Mouse (Mus musculus) forebrain, embryonic 14.5 days (tissue): ENCODE results near the gene Ube2j1. TPM values are rescaled to one million over a fixed set of nuclear protein-coding genes. Genes with fewer than 3 reads are reported as not detected.

Experiments
- ATAC-seq: fragments of 200-750 bp; cut with Nextera tagmentation; 2 replicates; pipeline ENCODE4 v1.8.0; 2017; ENCODE audit warnings: mild to moderate bottlenecking, moderate library complexity
- DNase-seq: peaks from one replicate; pipeline ENCODE4 v3.0.0-alpha.2; 2015; ENCODE audit warnings: low spot score
- H3K27ac ChIP-seq: fragments of 300-500 bp; sonication (generic); 2 replicates; pipeline ENCODE4 v1.5.1; 2014; ENCODE audit warnings: low read depth, mild to moderate bottlenecking, control low read depth, low read length, moderate library complexity
- H3K27me3 ChIP-seq: fragments of 300-500 bp; sonication (generic); replicated peaks from 2 replicates; pipeline ENCODE4 v1.6.1; 2014; ENCODE audit warnings: low read length, control low read depth, mixed read lengths; ENCODE audit not compliant: control insufficient read depth, insufficient read depth
- H3K36me3 ChIP-seq: fragments of 300-500 bp; sonication (generic); 2 replicates; pipeline ENCODE4 v1.6.1; 2014; ENCODE audit warnings: low read length, control low read depth; ENCODE audit not compliant: control insufficient read depth, insufficient read depth
- H3K4me1 ChIP-seq: fragments of 300-500 bp; sonication (generic); 2 replicates; pipeline ENCODE4 v1.6.1; 2014; ENCODE audit warnings: antibody characterized with exemption, low read length, control low read depth; ENCODE audit not compliant: control insufficient read depth, insufficient read depth
- H3K4me2 ChIP-seq: fragments of 300-500 bp; sonication (generic); 2 replicates; pipeline ENCODE4 v1.6.1; 2014; ENCODE audit warnings: mild to moderate bottlenecking, control low read depth, low read length
- H3K4me3 ChIP-seq: fragments of 300-500 bp; sonication (generic); 2 replicates; pipeline ENCODE4 v1.5.1; 2014; ENCODE audit warnings: low read depth, low read length, control low read depth
- H3K9ac ChIP-seq: fragments of 300-500 bp; sonication (generic); 2 replicates; pipeline ENCODE4 v1.6.1; 2014; ENCODE audit warnings: mild to moderate bottlenecking, low read length, control low read depth, moderate library complexity
- H3K9me3 ChIP-seq: fragments of 300-500 bp; sonication (generic); replicated peaks from 2 replicates; pipeline ENCODE4 v1.6.1; 2016; ENCODE audit warnings: low read length, control low read depth, mixed read lengths; ENCODE audit not compliant: control insufficient read depth
- WGBS: fragments of 180-500 bp; shearing (Covaris S2); extraction: QIAGEN DNeasy Blood & Tissue Kit; methylation state at CpG from one replicate; pipeline ENCODE4 v1.1.7; 2014; 5-methylcytosine and 5-hydroxymethylcytosine counted together
- polyA plus RNA-seq: library from polyadenylated mRNA; unstranded; fragments of >200 nt; fragmentation: Nextera tagmentation; extraction: Ambion mirVana; gene quantifications from 2 replicates; pipeline ENCODE4 v1.2.1, GENCODE M21; 2014

The Ube2j1 gene
- polyA plus RNA-seq, 1 experiment from 2014 or later, result 53.5 TPM

DNA sequence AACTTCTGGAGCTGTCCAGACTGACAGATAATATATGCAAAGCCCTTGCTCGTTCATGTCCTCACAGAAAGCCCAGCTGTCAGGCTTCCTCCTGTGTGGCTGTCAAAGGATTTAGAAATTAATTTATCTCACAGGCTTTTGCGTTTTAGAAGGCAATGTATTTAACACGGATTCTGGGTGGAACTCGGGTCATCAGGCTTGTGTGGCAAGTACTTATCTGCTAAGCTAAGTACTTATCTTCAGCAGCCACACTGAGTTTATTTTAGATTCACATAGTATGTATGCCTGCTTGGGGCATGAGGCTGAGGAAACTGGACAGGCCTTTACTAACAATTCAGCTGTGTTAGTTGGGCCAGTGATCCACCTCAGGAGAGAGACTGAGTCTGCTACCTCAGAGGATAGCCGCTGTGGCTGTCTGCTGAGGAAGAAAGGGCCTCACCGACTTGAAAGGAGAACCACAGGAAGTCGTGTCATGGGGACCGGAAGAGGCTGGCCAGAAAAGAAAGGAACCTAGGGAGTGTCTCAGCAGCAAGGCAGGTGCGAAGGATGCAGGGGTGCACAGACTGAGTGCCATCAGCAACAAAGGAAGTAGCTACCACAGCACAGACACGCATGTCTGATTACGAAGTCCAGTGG, 41.4 kb downstream of the Ube2j1 start:
- WGBS, result 48% methylated on average over 11 of the region's 11 CpGs
- H3K4me3 ChIP-seq, result no peak overlapping the region
- no peaks in the 10 kb centered on the region for H3K4me1 ChIP-seq
- DNase-seq (peak; percentile 6), ATAC-seq (no peak)
- H3K36me3 ChIP-seq, result no peaks in the 10 kb centered on the region
- H3K4me2 ChIP-seq, result no peak overlapping the region
- no peaks in the 10 kb centered on the region for H3K27me3 ChIP-seq
- H3K9ac ChIP-seq, result no peak overlapping the region
- no peaks in the 10 kb centered on the region for H3K9me3 ChIP-seq
- no peak overlapping the region for H3K27ac ChIP-seq

DNA sequence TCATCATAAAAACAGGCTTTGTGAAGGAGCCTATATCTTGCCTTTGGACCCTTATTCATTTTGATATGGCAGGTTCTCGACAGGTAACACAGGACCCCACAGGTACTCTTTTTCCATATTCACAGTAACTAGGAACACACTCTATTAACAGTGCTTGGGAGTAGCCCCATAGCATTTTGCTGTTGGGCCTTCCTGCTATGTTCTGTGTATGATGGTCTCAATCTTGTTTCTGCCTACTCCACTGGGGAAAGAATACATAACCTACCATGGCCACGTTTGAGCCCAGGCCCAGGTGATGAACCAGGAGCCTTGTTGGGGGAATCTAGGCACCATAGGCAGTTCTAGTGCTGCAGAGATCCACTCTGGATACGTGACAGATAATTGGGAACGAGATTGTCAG, 43.2 kb downstream of the Ube2j1 start:
- Histone ChIP-seq H3K27me3 (no peaks in the 10 kb centered on the region), H3K27ac (no peak overlapping the region), H3K4me2 (no peak overlapping the region), H3K4me1 (no peaks in the 10 kb centered on the region), H3K36me3 (no peaks in the 10 kb centered on the region), H3K9me3 (no peaks in the 10 kb centered on the region), H3K9ac (no peak overlapping the region), H3K4me3 (no peak overlapping the region)
- no peak for ATAC-seq
- 86% methylated on average over 4 of the region's 4 CpGs for WGBS
- DNase-seq, result no peak

DNA sequence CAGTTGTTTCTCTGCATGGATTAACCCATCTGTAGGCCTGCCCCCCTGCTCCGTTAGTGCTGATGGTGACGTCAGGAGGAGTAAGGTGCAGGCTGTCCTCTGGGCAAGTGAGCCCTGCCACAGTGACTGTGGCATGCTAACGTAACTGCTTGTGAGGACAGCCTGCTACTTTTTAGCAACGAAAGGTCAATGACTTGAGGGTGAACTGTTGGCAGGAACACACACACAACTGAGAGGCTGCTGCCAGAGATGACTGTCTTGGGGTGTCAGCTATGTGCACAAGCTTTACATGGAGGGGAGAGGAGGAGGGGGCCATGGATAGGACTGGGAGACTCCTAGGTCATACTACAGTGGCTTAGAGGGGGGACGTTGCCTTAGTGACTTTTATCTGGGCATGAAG, 43.6 kb downstream of the Ube2j1 start:
- DNase-seq, result no peak
- Histone ChIP-seq H3K27ac (no peak overlapping the region), H3K4me2 (no peak overlapping the region), H3K4me1 (no peaks in the 10 kb centered on the region), H3K36me3 (no peaks in the 10 kb centered on the region), H3K9ac (no peak overlapping the region), H3K27me3 (no peaks in the 10 kb centered on the region), H3K4me3 (no peak overlapping the region), H3K9me3 (no peaks in the 10 kb centered on the region)
- 78% methylated on average over 5 of the region's 5 CpGs for WGBS
- no peak for ATAC-seq

DNA sequence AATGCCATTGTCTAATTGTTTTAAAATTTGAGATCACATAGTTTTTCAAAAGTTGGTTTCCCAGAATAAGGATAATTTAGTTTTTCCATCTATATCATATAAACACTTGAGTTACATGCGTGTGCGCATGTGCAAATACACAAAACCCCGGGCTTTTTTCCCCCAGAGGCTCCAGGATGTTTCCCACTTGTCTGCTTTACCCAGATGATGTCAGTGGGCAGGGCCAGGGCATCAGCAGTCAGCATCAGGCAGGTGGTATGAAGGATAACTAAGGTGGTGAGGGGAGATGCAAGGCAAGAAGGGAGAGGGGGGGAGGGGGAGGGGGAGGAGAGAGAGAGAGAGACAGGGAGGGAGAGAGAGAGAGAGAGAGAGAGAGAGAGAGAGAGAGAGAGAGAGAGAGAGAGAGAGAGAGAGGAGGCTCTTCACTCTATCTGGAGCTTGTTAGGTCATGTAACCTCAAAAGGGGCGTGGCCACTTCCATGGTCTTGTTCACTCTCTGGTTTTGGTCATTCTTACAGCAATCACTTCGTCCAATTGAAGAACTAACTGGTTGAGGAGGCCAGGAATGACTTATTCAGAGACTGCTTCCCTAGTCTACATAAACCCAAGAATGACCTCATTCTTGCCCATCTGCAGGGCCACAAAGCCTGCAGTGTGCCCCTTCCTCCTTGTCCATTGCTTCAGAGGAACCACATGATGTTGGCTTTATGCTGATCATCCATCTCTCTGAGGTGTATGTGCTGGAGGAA, 44.7 kb downstream of the Ube2j1 start:
- Histone ChIP-seq H3K36me3 (no peaks in the 10 kb centered on the region), H3K9me3 (no peaks in the 10 kb centered on the region), H3K27ac (no peak overlapping the region), H3K9ac (no peak overlapping the region), H3K4me3 (no peak overlapping the region), H3K27me3 (no peaks in the 10 kb centered on the region), H3K4me2 (no peak overlapping the region), H3K4me1 (no peaks in the 10 kb centered on the region)
- WGBS, result 90% methylated on average over 5 of the region's 5 CpGs
- no peak for DNase-seq
- no peak for ATAC-seq

DNA sequence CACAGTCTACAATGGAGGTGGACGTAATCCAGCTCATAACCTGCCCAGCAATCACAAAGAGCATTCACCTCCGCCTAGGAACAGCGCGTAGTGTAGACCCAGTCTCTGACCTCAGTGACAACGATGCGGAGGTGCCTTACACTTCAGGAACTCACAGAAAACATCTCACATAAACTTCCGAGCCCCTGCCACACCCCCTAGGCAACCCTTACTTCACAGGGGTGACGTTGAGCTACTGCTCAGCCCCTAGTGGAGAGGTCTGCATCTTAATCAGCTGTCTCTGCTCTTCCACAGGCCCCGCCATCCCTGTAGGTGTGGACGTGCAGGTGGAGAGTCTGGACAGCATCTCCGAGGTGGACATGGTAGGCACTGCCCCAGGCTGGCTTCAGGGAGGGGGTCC, 45.9 kb downstream of the Ube2j1 start:
- Histone ChIP-seq H3K4me3 (no peak overlapping the region), H3K4me2 (no peak overlapping the region), H3K4me1 (no peaks in the 10 kb centered on the region), H3K9me3 (no peaks in the 10 kb centered on the region), H3K9ac (no peak overlapping the region), H3K36me3 (no peaks in the 10 kb centered on the region), H3K27me3 (no peaks in the 10 kb centered on the region), H3K27ac (no peak overlapping the region)
- ATAC-seq, result no peak; the same call in 1 of the 2 replicates
- no peak for DNase-seq
- WGBS, result 80% methylated on average over 11 of the region's 11 CpGs

DNA sequence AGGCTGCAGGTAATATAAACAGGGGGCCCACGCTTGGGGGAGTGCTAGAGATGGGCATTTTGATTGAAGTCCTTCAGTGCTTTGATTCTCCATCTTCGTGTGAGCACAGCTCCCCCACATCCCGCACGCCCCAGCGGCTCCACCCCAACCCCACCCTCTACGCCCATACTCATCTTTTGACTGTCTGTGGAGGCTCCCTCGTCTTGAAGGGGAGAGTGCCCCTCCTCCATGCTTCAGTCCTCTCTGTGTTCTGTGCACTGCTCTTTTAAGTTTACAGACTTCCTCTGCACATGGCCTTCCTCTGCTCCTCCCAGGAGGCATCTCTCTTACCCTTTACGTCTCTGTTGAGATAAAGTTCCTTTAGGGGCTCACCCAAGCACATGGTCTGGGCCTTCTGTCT, 46.5 kb downstream of the Ube2j1 start:
- no peaks in the 10 kb centered on the region for H3K4me1 ChIP-seq
- no peaks in the 10 kb centered on the region for H3K9me3 ChIP-seq
- no peak overlapping the region for H3K4me2 ChIP-seq
- H3K36me3 ChIP-seq, result no peaks in the 10 kb centered on the region
- no peak overlapping the region for H3K4me3 ChIP-seq
- ATAC-seq, result no peak
- H3K9ac ChIP-seq, result no peak overlapping the region
- no peak overlapping the region for H3K27ac ChIP-seq
- WGBS, result 66% methylated on average over 8 of the region's 8 CpGs
- DNase-seq, result no peak
- H3K27me3 ChIP-seq, result no peaks in the 10 kb centered on the region

DNA sequence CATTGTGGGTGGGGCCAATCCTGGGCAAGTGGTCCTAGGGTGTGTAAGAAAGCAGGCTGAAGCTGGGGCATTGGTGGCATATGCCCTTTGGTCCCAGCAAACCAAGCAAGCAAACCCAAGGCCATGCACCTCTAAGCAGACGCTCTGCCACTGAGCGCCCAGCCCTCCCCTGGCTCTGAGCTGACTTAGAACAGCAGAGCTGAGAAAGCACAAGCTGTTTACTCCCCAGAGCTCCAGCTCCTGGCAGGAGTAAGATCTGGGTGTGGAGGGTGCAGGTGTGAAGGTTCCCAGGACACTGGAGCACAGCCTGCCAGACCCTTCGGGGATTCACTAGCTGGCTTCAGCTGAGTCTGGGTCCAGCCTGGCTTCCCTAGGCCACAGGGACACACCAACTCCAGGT, 47.3 kb downstream of the Ube2j1 start:
- WGBS, result 99% methylated on average over 3 of the region's 3 CpGs
- Histone ChIP-seq H3K9me3 (no peaks in the 10 kb centered on the region), H3K4me1 (no peaks in the 10 kb centered on the region), H3K4me2 (no peak overlapping the region), H3K27me3 (no peaks in the 10 kb centered on the region), H3K4me3 (no peak overlapping the region), H3K27ac (no peak overlapping the region), H3K36me3 (no peaks in the 10 kb centered on the region), H3K9ac (no peak overlapping the region)
- DNase-seq (no peak), ATAC-seq (no peak)

DNA sequence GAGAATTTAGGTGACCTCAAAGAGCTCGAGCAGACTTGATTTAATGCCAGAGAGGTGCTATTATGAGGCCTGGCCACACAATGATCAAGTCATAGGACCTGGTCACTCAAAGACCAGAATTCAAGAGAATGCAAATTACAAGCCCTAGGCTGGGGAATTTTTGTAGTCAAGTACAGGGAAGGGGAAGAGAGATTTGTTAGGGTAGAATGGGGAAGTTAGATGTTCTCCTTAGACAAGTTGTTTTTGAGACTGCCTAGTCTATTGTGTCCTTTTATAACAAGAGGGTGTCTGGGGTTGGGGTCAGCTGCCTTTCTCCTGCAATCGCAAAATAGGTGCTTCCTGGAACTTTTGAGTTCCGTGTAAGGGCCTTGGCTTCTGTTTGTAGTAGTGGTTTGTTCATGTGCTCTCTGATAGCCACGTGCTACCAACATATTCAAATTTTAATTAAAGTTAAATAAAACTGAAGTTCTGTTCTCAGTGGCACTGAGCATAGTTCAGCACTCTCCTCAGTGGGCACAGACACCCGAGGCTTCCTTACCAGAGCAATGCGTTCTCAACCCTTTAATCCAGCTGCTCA, 68.0 kb downstream of the Ube2j1 start:
- no peak overlapping the region for H3K4me3 ChIP-seq
- no peaks in the 10 kb centered on the region for H3K27me3 ChIP-seq
- H3K27ac ChIP-seq, result no peak overlapping the region
- 89% methylated on average over 6 of the region's 6 CpGs for WGBS
- no peak for ATAC-seq
- H3K9me3 ChIP-seq, result no peaks in the 10 kb centered on the region
- H3K4me1 ChIP-seq, result no peaks in the 10 kb centered on the region
- H3K9ac ChIP-seq, result no peak overlapping the region
- no peak overlapping the region for H3K4me2 ChIP-seq
- no peak for DNase-seq
- H3K36me3 ChIP-seq, result no peaks in the 10 kb centered on the region
